ENCODE assay signal across 10 mouse cellular contexts in the genomic region with DNA sequence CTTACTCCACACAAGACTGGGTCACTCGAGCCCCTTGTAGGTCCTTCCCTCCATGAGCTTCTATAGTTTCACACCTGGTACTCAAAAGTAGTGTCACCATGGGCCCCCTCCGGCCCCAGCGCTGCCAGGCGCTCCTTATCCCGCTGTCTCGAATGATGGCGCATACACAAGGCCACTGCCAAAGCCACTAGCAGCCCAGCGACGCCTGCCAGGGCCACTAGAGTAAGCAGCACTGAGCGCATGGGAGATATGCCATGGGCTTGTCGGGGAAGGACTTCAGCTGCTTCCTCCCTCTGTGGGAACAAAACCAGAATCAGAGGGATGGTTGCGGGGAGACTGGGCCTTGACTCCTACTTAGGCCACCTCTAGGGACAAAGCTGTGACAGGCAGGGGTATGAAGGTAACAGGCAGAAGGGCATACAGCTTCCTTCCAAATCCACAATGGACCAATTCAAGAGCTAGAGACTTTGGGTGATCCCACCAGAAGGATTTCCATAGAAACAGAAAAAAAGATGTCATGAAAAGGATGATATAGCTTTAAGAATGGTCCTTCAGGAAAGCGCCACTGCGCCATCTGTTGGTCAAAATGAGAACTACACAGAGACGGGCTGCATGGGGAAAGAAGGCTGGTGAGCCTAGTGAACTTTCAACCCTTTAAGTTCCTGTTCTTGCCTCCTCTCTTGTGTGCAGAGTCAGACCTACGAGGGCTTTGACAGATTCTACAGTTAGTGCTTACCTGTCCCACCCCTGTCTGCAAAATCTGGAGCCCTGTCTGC. TPM values are rescaled to one million over a fixed set of nuclear protein-coding genes. Genes with fewer than 3 reads are reported as not detected.
A peak's percentile ranks its signal among the peaks of the same experiment; 100 is the strongest.
DNase-seq lines count a peak whose midpoint lies in the region; ATAC-seq and TF ChIP-seq lines count a peak whose summit lies in the region.
"Had no signal": no experiment of that assay in that cellular context is flagged by ENCODE, and none has a peak within 500 bp of the region (broad histone marks: within the 10 kb centered on the region; RNA-seq: fewer than 3 reads in every experiment).

No protein-coding gene starts in this region.

- H3K4me3 ChIP-seq in kidney, embryonic 14.5 days (ENCODE audit: low read length): no peak overlapping the region
- H3K4me3 ChIP-seq in embryonic facial prominence, embryonic 10.5 days: no peak overlapping the region
- no peak overlapping the region for H3K4me3 ChIP-seq in hindbrain, embryonic 11.5 days (ENCODE audit: low read depth, low read length)
- no peak overlapping the region for H3K4me3 ChIP-seq in limb, embryonic 11.5 days (ENCODE audit: low read depth, low read length)
- H3K4me3 ChIP-seq in thymus, adult 2 months (ENCODE audit: control insufficient read depth, insufficient read depth, low read length): no peak overlapping the region
- H3K4me3 ChIP-seq: embryonic facial prominence, embryonic 12.5 days had no signal

- H3K9me3 ChIP-seq in kidney, embryonic 14.5 days (ENCODE audit: control insufficient read depth, low read length): no peaks in the 10 kb centered on the region
- H3K9me3 ChIP-seq in embryonic facial prominence, embryonic 10.5 days: no peaks in the 10 kb centered on the region
- H3K9me3 ChIP-seq in hindbrain, embryonic 11.5 days (ENCODE audit: control insufficient read depth, low read length): no peaks in the 10 kb centered on the region
- H3K9me3 ChIP-seq in limb, embryonic 11.5 days (ENCODE audit: control insufficient read depth, low read length): no peaks in the 10 kb centered on the region
- H3K9me3 ChIP-seq: embryonic facial prominence, embryonic 12.5 days had no signal

- no peak overlapping the region for H3K27ac ChIP-seq in kidney, embryonic 14.5 days (ENCODE audit: low read depth, low read length)
- H3K27ac ChIP-seq in embryonic facial prominence, embryonic 10.5 days (replicated peaks): no peak overlapping the region
- H3K27ac ChIP-seq in hindbrain, embryonic 11.5 days (ENCODE audit: low read depth, low read length): no peak overlapping the region; the same call in 1 of the 2 replicates
- H3K27ac ChIP-seq in limb, embryonic 11.5 days (replicated peaks; ENCODE audit: low read depth, low read length): no peak overlapping the region
- H3K27ac ChIP-seq in thymus, adult 2 months (ENCODE audit: control insufficient read depth, insufficient read depth, low read length): no peak overlapping the region
- H3K27ac ChIP-seq: embryonic facial prominence, embryonic 12.5 days; macrophage had no signal

- no peaks in the 10 kb centered on the region for H3K27me3 ChIP-seq in kidney, embryonic 14.5 days (ENCODE audit: control insufficient read depth, insufficient read depth, low read length)
- H3K27me3 ChIP-seq in embryonic facial prominence, embryonic 10.5 days (replicated peaks; ENCODE audit: low read depth, poor library complexity, severe bottlenecking): peaks cover 19% of the 10 kb centered on the region
- H3K27me3 ChIP-seq in hindbrain, embryonic 11.5 days (ENCODE audit: control insufficient read depth, insufficient read depth, low read length): peaks cover 4% of the 10 kb centered on the region; the same call in 1 of the 2 replicates
- no peaks in the 10 kb centered on the region for H3K27me3 ChIP-seq in limb, embryonic 11.5 days (ENCODE audit: control insufficient read depth, insufficient read depth, low read length)
- no peaks in the 10 kb centered on the region for H3K27me3 ChIP-seq in thymus, adult 2 months (ENCODE audit: control insufficient read depth, insufficient read depth, low read length)

- peaks cover 4% of the 10 kb centered on the region for H3K4me1 ChIP-seq in kidney, embryonic 14.5 days (ENCODE audit: control insufficient read depth, insufficient read depth, low read length)
- H3K4me1 ChIP-seq in embryonic facial prominence, embryonic 10.5 days: peaks cover 15% of the 10 kb centered on the region
- H3K4me1 ChIP-seq in hindbrain, embryonic 11.5 days (replicated peaks; ENCODE audit: control insufficient read depth, insufficient read depth, low read length): 0 out of 2 replicates have a peak, but pooled peaks cover 2% of the 10 kb centered on the region
- H3K4me1 ChIP-seq in limb, embryonic 11.5 days (ENCODE audit: control insufficient read depth, insufficient read depth, low read length): no peaks in the 10 kb centered on the region
- peaks cover 29% of the 10 kb centered on the region for H3K4me1 ChIP-seq in thymus, adult 2 months (replicated peaks; ENCODE audit: control insufficient read depth, insufficient read depth, low read length)

- no peaks in the 10 kb centered on the region for H3K36me3 ChIP-seq in kidney, embryonic 14.5 days (ENCODE audit: control insufficient read depth, insufficient read depth, low read length)
- H3K36me3 ChIP-seq in embryonic facial prominence, embryonic 10.5 days (replicated peaks): no peaks in the 10 kb centered on the region
- H3K36me3 ChIP-seq in hindbrain, embryonic 11.5 days (ENCODE audit: control insufficient read depth, insufficient read depth, low read length): no peaks in the 10 kb centered on the region
- no peaks in the 10 kb centered on the region for H3K36me3 ChIP-seq in limb, embryonic 11.5 days (ENCODE audit: control insufficient read depth, insufficient read depth, low read length)
- H3K36me3 ChIP-seq in thymus, adult 2 months (ENCODE audit: control insufficient read depth, insufficient read depth, low read length): no peaks in the 10 kb centered on the region
- H3K36me3 ChIP-seq: embryonic facial prominence, embryonic 12.5 days had no signal

- DNase-seq in kidney, adult 11 months: peak; percentile 66
- peak; percentile 86 for DNase-seq in adrenal gland, postnatal 14 days
- DNase-seq in embryonic facial prominence, embryonic 10.5 days (ENCODE audit: low spot score): peak; percentile 80
- peak; percentile 91 for DNase-seq in hindbrain, embryonic 11.5 days (ENCODE audit: low spot score)
- DNase-seq in limb, embryonic 11.5 days (ENCODE audit: low spot score): peak; percentile 89
- DNase-seq in thymus, adult 2 months: peak; percentile 86

- TF ChIP-seq POLR2A in thymus, adult 2 months (IDR thresholded peaks at IDR 0.05; ENCODE audit: control insufficient read depth, extremely low read depth, insufficient read depth, low read length, poor library complexity): no peak

- WGBS in kidney, embryonic 14.5 days: 62% methylated on average over 16 of the region's 16 CpGs
- 64% methylated on average over 16 of the region's 16 CpGs for WGBS in embryonic facial prominence, embryonic 10.5 days
- WGBS in hindbrain, embryonic 11.5 days: 65% methylated on average over 16 of the region's 16 CpGs
- 64% methylated on average over 16 of the region's 16 CpGs for WGBS in limb, embryonic 11.5 days
- 63% methylated on average over 16 of the region's 16 CpGs for WGBS in thymus, adult 2 months

- TF ChIP-seq CTCF in thymus, adult 2 months (IDR thresholded peaks at IDR 0.05; ENCODE audit: borderline replicate concordance, control insufficient read depth, extremely low read depth, insufficient read depth, low read length, poor library complexity): no peak

- H3K9ac ChIP-seq in kidney, embryonic 14.5 days (ENCODE audit: low read depth, low read length): no peak overlapping the region
- H3K9ac ChIP-seq in hindbrain, embryonic 11.5 days (ENCODE audit: low read depth, low read length): no peak overlapping the region
- no peak overlapping the region for H3K9ac ChIP-seq in limb, embryonic 11.5 days (ENCODE audit: low read length)
- H3K9ac ChIP-seq: embryonic facial prominence, embryonic 12.5 days had no signal

- ATAC-seq in kidney, embryonic 14.5 days (ENCODE audit: low FRiP score, low TSS enrichment): no peak
- ATAC-seq in hindbrain, embryonic 11.5 days (ENCODE audit: low FRiP score): no peak
- ATAC-seq in limb, embryonic 11.5 days (ENCODE audit: insufficient number of reproducible peaks, low FRiP score, low TSS enrichment, low read depth): no peak
- peak; percentile 66 for ATAC-seq in neutrophil, adult 5-6 weeks (ENCODE audit: extremely low read depth, insufficient number of reproducible peaks, low FRiP score, poor library complexity, severe bottlenecking)

- H3K4me2 ChIP-seq in kidney, embryonic 14.5 days (replicated peaks; ENCODE audit: low read depth, low read length): no peak overlapping the region
- no peak overlapping the region for H3K4me2 ChIP-seq in hindbrain, embryonic 11.5 days (replicated peaks; ENCODE audit: low read depth, low read length)
- H3K4me2 ChIP-seq in limb, embryonic 11.5 days (ENCODE audit: low read depth, severe bottlenecking): no peak overlapping the region
- H3K4me2 ChIP-seq: embryonic facial prominence, embryonic 12.5 days had no signal

RNA-seq across cellular contexts. Expression of a gene that starts 10.3 kb away (rescaled TPM):
- 0.08 TPM in 1 of 2 replicates, not detected in the other for polyA plus RNA-seq in kidney, embryonic 14.5 days (2014; fragmentation: Nextera tagmentation; extraction: Ambion mirVana)
- total RNA-seq in adrenal gland, postnatal 14 days (2021): 46.5 and 57.2 TPM in 2 replicates
- 1.7 and 2.1 TPM in 2 replicates for polyA plus RNA-seq in embryonic facial prominence, embryonic 10.5 days (2016; fragmentation: Nextera tagmentation; extraction: Ambion mirVana)
- 3.5 and 6.0 TPM in 2 replicates for polyA plus RNA-seq in hindbrain, embryonic 11.5 days (2014; fragmentation: Nextera tagmentation; extraction: Ambion mirVana)
- 0.16 and 0.17 TPM in 2 replicates for polyA plus RNA-seq in limb, embryonic 11.5 days (2014; fragmentation: Nextera tagmentation; extraction: Ambion mirVana)
- total RNA-seq in neutrophil, adult 5-6 weeks (2017): not detected in 2 replicates
- polyA plus RNA-seq in thymus, adult 2 months (2012; rRNA removed): 2.6 and 3.0 TPM in 2 replicates

RNA-seq across cellular contexts. Expression of a gene that starts 17.8 kb away (rescaled TPM):
- 13.2 and 14.4 TPM in 2 replicates for polyA plus RNA-seq in kidney, embryonic 14.5 days (2014; fragmentation: Nextera tagmentation; extraction: Ambion mirVana)
- total RNA-seq in adrenal gland, postnatal 14 days (2021): 49.3 and 66.8 TPM in 2 replicates
- polyA plus RNA-seq in embryonic facial prominence, embryonic 10.5 days (2016; fragmentation: Nextera tagmentation; extraction: Ambion mirVana): 27.0 and 27.5 TPM in 2 replicates
- 17.8 and 21.4 TPM in 2 replicates for polyA plus RNA-seq in hindbrain, embryonic 11.5 days (2014; fragmentation: Nextera tagmentation; extraction: Ambion mirVana)
- polyA plus RNA-seq in limb, embryonic 11.5 days (2014; fragmentation: Nextera tagmentation; extraction: Ambion mirVana): 16.9 and 17.6 TPM in 2 replicates
- total RNA-seq in neutrophil, adult 5-6 weeks (2017): 39.7 and 54.4 TPM in 2 replicates
- 19.9 and 22.3 TPM in 2 replicates for polyA plus RNA-seq in thymus, adult 2 months (2012; rRNA removed)

RNA-seq across cellular contexts. Expression of a gene that starts 22.1 kb away (rescaled TPM):
- polyA plus RNA-seq in kidney, embryonic 14.5 days (2014; fragmentation: Nextera tagmentation; extraction: Ambion mirVana): not detected in 2 replicates
- not detected in 2 replicates for total RNA-seq in adrenal gland, postnatal 14 days (2021)
- not detected in 2 replicates for polyA plus RNA-seq in embryonic facial prominence, embryonic 10.5 days (2016; fragmentation: Nextera tagmentation; extraction: Ambion mirVana)
- not detected in 2 replicates for polyA plus RNA-seq in hindbrain, embryonic 11.5 days (2014; fragmentation: Nextera tagmentation; extraction: Ambion mirVana)
- not detected in 2 replicates for polyA plus RNA-seq in limb, embryonic 11.5 days (2014; fragmentation: Nextera tagmentation; extraction: Ambion mirVana)
- total RNA-seq in neutrophil, adult 5-6 weeks (2017): not detected in 2 replicates
- polyA plus RNA-seq in thymus, adult 2 months (2012; rRNA removed): not detected in 2 replicates
- polyA plus RNA-seq: embryonic facial prominence, embryonic 12.5 days; macrophage had no signal

RNA-seq across cellular contexts. Expression of a gene that starts 24.2 kb away (rescaled TPM):
- polyA plus RNA-seq in kidney, embryonic 14.5 days (2014; fragmentation: Nextera tagmentation; extraction: Ambion mirVana): not detected in 2 replicates
- total RNA-seq in adrenal gland, postnatal 14 days (2021): 119 and 126 TPM in 2 replicates
- 1.9 and 2.5 TPM in 2 replicates for polyA plus RNA-seq in embryonic facial prominence, embryonic 10.5 days (2016; fragmentation: Nextera tagmentation; extraction: Ambion mirVana)
- 32.3 and 35.7 TPM in 2 replicates for polyA plus RNA-seq in hindbrain, embryonic 11.5 days (2014; fragmentation: Nextera tagmentation; extraction: Ambion mirVana)
- polyA plus RNA-seq in limb, embryonic 11.5 days (2014; fragmentation: Nextera tagmentation; extraction: Ambion mirVana): not detected in 2 replicates
- total RNA-seq in neutrophil, adult 5-6 weeks (2017): not detected in 2 replicates
- 5.6 and 9.0 TPM in 2 replicates for polyA plus RNA-seq in thymus, adult 2 months (2012; rRNA removed)
- polyA plus RNA-seq: macrophage had no signal

RNA-seq across cellular contexts. Expression of a gene that starts 34.4 kb away (rescaled TPM):
- polyA plus RNA-seq in kidney, embryonic 14.5 days (2014; fragmentation: Nextera tagmentation; extraction: Ambion mirVana): 31.6 and 32.1 TPM in 2 replicates
- total RNA-seq in adrenal gland, postnatal 14 days (2021): 42.9 and 53.1 TPM in 2 replicates
- 14.6 and 16.3 TPM in 2 replicates for polyA plus RNA-seq in embryonic facial prominence, embryonic 10.5 days (2016; fragmentation: Nextera tagmentation; extraction: Ambion mirVana)
- polyA plus RNA-seq in hindbrain, embryonic 11.5 days (2014; fragmentation: Nextera tagmentation; extraction: Ambion mirVana): 10.7 and 12.4 TPM in 2 replicates
- 14.0 and 16.4 TPM in 2 replicates for polyA plus RNA-seq in limb, embryonic 11.5 days (2014; fragmentation: Nextera tagmentation; extraction: Ambion mirVana)
- 77.0 and 83.7 TPM in 2 replicates for total RNA-seq in neutrophil, adult 5-6 weeks (2017)
- 139 and 162 TPM in 2 replicates for polyA plus RNA-seq in thymus, adult 2 months (2012; rRNA removed)
